Mouse (Mus musculus) brain, embryonic 14.5 days (tissue): ENCODE measurements around the gene Cryba4.

ENCODE experiments used
- CTCF ChIP-seq: fragments of 200-500 bp; IDR thresholded peaks from 2 replicates; pipeline ENCODE4 v1.5.1; 2012; ENCODE audit warnings: inconsistent platforms, mild to moderate bottlenecking, moderate library complexity, borderline replicate concordance; ENCODE audit not compliant: insufficient read depth, insufficient read length; ENCODE audit errors: extremely low read depth
- POLR2A ChIP-seq: fragments of 200-500 bp; IDR thresholded peaks from 2 replicates; pipeline ENCODE4 v1.6.1; 2012; ENCODE audit warnings: mild to moderate bottlenecking, inconsistent platforms, borderline replicate concordance; ENCODE audit not compliant: poor library complexity, insufficient read depth, insufficient read length, severe bottlenecking; ENCODE audit errors: extremely low read depth

DNA sequence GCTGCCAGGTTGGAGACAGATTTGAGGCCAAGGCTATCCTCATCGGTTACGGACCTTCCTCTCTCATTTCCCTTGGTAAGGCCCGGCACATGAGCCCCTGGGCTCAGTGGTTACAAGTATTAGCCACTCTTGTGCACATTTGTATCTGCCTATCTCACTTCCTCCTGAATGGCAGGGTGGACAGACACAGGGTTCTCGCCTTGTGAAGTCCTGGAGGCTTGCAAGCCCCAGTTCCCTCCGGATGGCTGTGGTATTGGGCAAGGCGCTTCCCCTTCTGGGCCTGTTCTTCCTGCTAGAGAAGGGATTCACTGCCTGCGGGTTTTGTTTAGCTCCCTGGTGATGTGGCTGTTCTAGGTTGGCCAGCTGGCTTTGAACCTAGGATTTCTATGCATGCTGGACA lies 27.8 kb upstream of the Cryba4 start:
- no peak for TF ChIP-seq CTCF
- TF ChIP-seq POLR2A, result no peak
